Comparison of ENCODE assay signal across 8 mouse cellular contexts in the genomic region with DNA sequence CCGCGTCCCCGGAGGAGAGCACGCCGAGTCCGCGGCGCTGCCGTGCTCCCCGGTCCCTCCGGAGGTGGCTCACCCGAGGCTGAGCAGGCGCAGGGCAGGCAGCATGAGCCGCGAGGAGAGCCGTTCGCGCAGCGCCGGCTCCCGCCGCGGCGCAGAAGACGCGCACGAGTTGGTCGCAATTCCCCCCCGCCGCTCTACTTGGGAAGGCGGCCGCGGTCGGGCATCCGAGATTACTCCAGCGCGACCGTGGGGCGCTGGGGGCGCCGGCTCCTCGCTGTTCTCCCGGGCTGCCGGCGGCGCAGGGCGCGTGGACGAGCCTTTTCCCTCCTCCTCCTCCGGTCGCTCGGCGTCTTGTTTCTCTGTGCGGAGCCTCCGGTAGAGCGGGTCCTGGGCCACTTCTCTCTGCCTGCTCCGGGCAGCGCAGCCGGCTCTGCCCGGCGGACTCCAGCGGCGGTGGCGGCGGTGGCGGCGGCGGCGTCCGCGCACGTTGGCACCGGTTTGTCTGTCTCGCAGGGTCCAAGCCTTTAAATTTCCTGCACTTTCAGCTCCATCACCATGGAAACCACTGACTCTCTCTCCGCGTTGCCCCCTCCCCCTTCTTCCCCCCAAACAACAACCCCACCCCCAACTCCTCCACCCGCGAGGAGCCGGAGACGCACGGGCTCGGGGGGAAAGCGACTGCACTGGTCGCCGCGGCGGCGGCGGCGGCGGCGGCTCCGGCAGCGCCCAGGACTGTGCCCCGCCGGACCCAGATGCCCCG. TPM values are rescaled to one million over a fixed set of nuclear protein-coding genes. Genes with fewer than 3 reads are reported as not detected.
A peak's percentile ranks its signal among the peaks of the same experiment; 100 is the strongest.
DNase-seq lines count a peak whose midpoint lies in the region; ATAC-seq and TF ChIP-seq lines count a peak whose summit lies in the region.

A gene (minus strand): TSS at position 277 of the 760 bp plus-strand sequence.

- DNase-seq in heart, adult 18-20 months = peak; percentile 19 to 49
- no peak for DNase-seq in heart, adult 9 months (ENCODE audit: low spot score in 2 of 2)
- peak; percentile 82 for DNase-seq in embryo, embryonic 10.5 days (ENCODE audit: low spot score)
- DNase-seq in heart, embryonic 10.5 days (ENCODE audit: low spot score) = peak; percentile 84
- peak; percentile 74 for DNase-seq in limb, embryonic 14.5 days (ENCODE audit: low spot score)
- peak; percentile 36 for DNase-seq in urinary bladder, postnatal 25 days (ENCODE audit: low spot score)

- H3K4me2 ChIP-seq in kidney, embryonic 16.5 days (replicated peaks; ENCODE audit: low read depth, low read length) = peak within 1 kb of the TSS; percentile 97
- H3K4me2 ChIP-seq in limb, embryonic 14.5 days (replicated peaks; ENCODE audit: low read depth, low read length, severe bottlenecking) = peak within 1 kb of the TSS; percentile 95
- peak within 1 kb of the TSS; percentile 91 for H3K4me2 ChIP-seq in neural tube, embryonic 14.5 days (ENCODE audit: low read depth, low read length)

- 0% methylated on average over 92 of the region's 97 CpGs for WGBS in heart, embryonic 10.5 days
- WGBS in kidney, embryonic 16.5 days = under 1% methylated on average over 75 of the region's 97 CpGs
- 1% methylated on average over 53 of the region's 97 CpGs for WGBS in limb, embryonic 14.5 days
- under 1% methylated on average over 90 of the region's 97 CpGs for WGBS in neural tube, embryonic 14.5 days

- no peaks in the 10 kb centered on the region for H3K9me3 ChIP-seq in heart, embryonic 10.5 days
- H3K9me3 ChIP-seq in kidney, embryonic 16.5 days (ENCODE audit: low read length) = peaks cover 4% of the 10 kb centered on the region; the same call in 1 of the 2 replicates
- H3K9me3 ChIP-seq in limb, embryonic 14.5 days (ENCODE audit: control insufficient read depth, low read length) = no peaks in the 10 kb centered on the region
- no peaks in the 10 kb centered on the region for H3K9me3 ChIP-seq in neural tube, embryonic 14.5 days (ENCODE audit: control insufficient read depth, low read length)

- peak; percentile 49 for ATAC-seq in kidney, embryonic 16.5 days (ENCODE audit: low FRiP score, low TSS enrichment)
- ATAC-seq in limb, embryonic 14.5 days (ENCODE audit: low FRiP score, low read depth) = peak; percentile 41
- peak; percentile 62 for ATAC-seq in neural tube, embryonic 14.5 days (ENCODE audit: low read depth)

- H3K4me3 ChIP-seq in heart, embryonic 10.5 days = peak within 1 kb of the TSS; percentile 80
- peak within 1 kb of the TSS; percentile 66 for H3K4me3 ChIP-seq in kidney, embryonic 16.5 days (ENCODE audit: low read length)
- H3K4me3 ChIP-seq in limb, embryonic 14.5 days (replicated peaks; ENCODE audit: low read length) = peak within 1 kb of the TSS; percentile 65
- peak within 1 kb of the TSS; percentile 64 for H3K4me3 ChIP-seq in neural tube, embryonic 14.5 days (ENCODE audit: low read depth, low read length)

- no peak for TF ChIP-seq POLR2A in limb, embryonic 14.5 days (IDR thresholded peaks at IDR 0.05; ENCODE audit: borderline replicate concordance, extremely low read depth, insufficient read depth, insufficient read length)

- H3K9ac ChIP-seq in kidney, embryonic 16.5 days (replicated peaks; ENCODE audit: low read length) = peak within 1 kb of the TSS; percentile 67
- H3K9ac ChIP-seq in limb, embryonic 14.5 days (ENCODE audit: low read depth, low read length, severe bottlenecking) = peak within 1 kb of the TSS; percentile 65
- H3K9ac ChIP-seq in neural tube, embryonic 14.5 days (replicated peaks; ENCODE audit: low read depth, low read length) = peak within 1 kb of the TSS; percentile 63

- H3K27me3 ChIP-seq in heart, embryonic 10.5 days (ENCODE audit: insufficient read depth, poor library complexity, severe bottlenecking) = peaks cover 25% of the 10 kb centered on the region
- H3K27me3 ChIP-seq in kidney, embryonic 16.5 days (ENCODE audit: insufficient read depth, low read length) = peaks cover 28% of the 10 kb centered on the region
- H3K27me3 ChIP-seq in limb, embryonic 14.5 days (ENCODE audit: control insufficient read depth, insufficient read depth, low read length) = peaks cover 23% of the 10 kb centered on the region
- H3K27me3 ChIP-seq in neural tube, embryonic 14.5 days (ENCODE audit: control insufficient read depth, insufficient read depth, low read length) = no peaks in the 10 kb centered on the region

- peak within 1 kb of the TSS; percentile 90 for H3K27ac ChIP-seq in heart, embryonic 10.5 days
- H3K27ac ChIP-seq in kidney, embryonic 16.5 days (ENCODE audit: low read length) = peak within 1 kb of the TSS; percentile 58
- H3K27ac ChIP-seq in limb, embryonic 14.5 days (replicated peaks; ENCODE audit: low read depth, low read length) = peak within 1 kb of the TSS; percentile 81
- peak within 1 kb of the TSS; percentile 74 for H3K27ac ChIP-seq in neural tube, embryonic 14.5 days (ENCODE audit: low read depth, low read length)

- H3K36me3 ChIP-seq in heart, embryonic 10.5 days = no peaks in the 10 kb centered on the region
- no peaks in the 10 kb centered on the region for H3K36me3 ChIP-seq in kidney, embryonic 16.5 days (ENCODE audit: insufficient read depth, low read length)
- H3K36me3 ChIP-seq in limb, embryonic 14.5 days (ENCODE audit: control insufficient read depth, insufficient read depth, low read length) = no peaks in the 10 kb centered on the region
- H3K36me3 ChIP-seq in neural tube, embryonic 14.5 days (ENCODE audit: control insufficient read depth, insufficient read depth, low read length) = no peaks in the 10 kb centered on the region

- peaks cover 50% of the 10 kb centered on the region for H3K4me1 ChIP-seq in heart, embryonic 10.5 days
- H3K4me1 ChIP-seq in kidney, embryonic 16.5 days (ENCODE audit: insufficient read depth, low read length) = peaks cover 29% of the 10 kb centered on the region
- peaks cover 19% of the 10 kb centered on the region for H3K4me1 ChIP-seq in limb, embryonic 14.5 days (ENCODE audit: control insufficient read depth, insufficient read depth, low read length)
- H3K4me1 ChIP-seq in neural tube, embryonic 14.5 days (ENCODE audit: control insufficient read depth, insufficient read depth, low read length) = peaks cover 14% of the 10 kb centered on the region

RNA-seq across cellular contexts. Expression of the gene that starts here (rescaled TPM):
- under 1 TPM; 0.15 to 0.30 TPM for total RNA-seq in heart, adult 18-20 months (2021)
- 1.4 and 2.5 TPM in 2 replicates for polyA plus RNA-seq in heart, embryonic 10.5 days (2016; fragmentation: Nextera tagmentation; extraction: Ambion mirVana)
- 0.80 and 1.0 TPM in 2 replicates for polyA plus RNA-seq in kidney, embryonic 16.5 days (2015; fragmentation: Nextera tagmentation; extraction: Ambion mirVana)
- polyA plus RNA-seq in limb, embryonic 14.5 days (2012; rRNA removed) = 19.5 and 27.1 TPM in 2 replicates
- polyA plus RNA-seq in limb, embryonic 14.5 days (2014; fragmentation: Nextera tagmentation; extraction: Ambion mirVana) = 8.1 and 9.5 TPM in 2 replicates
- 3.6 and 4.4 TPM in 2 replicates for polyA plus RNA-seq in neural tube, embryonic 14.5 days (2014; fragmentation: Nextera tagmentation; extraction: Ambion mirVana)

Comparison
In these comparisons a context has a peak if more than half of its experiments do, and no peak if none do; other contexts are left out.
1. DNase-seq: peak in embryo, embryonic 10.5 days (single experiment), heart, embryonic 10.5 days (single experiment), limb, embryonic 14.5 days (single experiment) and urinary bladder, postnatal 25 days (single experiment); none in heart, adult 9 months (0 of 2).
2. Peak in DNase-seq in heart, adult 18-20 months; RNA of the gene not detected or under 1 TPM.
3. Peak in every context shown above with its lines, with median percentiles within 50 percentile points of each other: H3K27ac ChIP-seq, H3K4me3 ChIP-seq, ATAC-seq, H3K4me2 ChIP-seq and H3K9ac ChIP-seq.